Mouse (Mus musculus) stomach, embryonic 15.5 days (tissue): ENCODE measurements around the gene Rbp1. TPM values are rescaled to one million over a fixed set of nuclear protein-coding genes. Genes with fewer than 3 reads are reported as not detected.

Experiments used
- polyA plus RNA-seq: library from polyadenylated mRNA; unstranded; fragments of >200 nt; fragmentation: Nextera tagmentation; extraction: Ambion mirVana; gene quantifications from 2 replicates; pipeline ENCODE4 v1.2.1, GENCODE M21; 2015

The Rbp1 gene
- polyA plus RNA-seq, 1 experiment from 2014 or later = 79.9 TPM

Other genes with a start within 250 kb of the Rbp1 start
- 11.9 and 12.2 TPM in 2 replicates for gene Nmnat3, start 135.5 kb upstream of the Rbp1 start, polyA plus RNA-seq
- 69.8 and 72.8 TPM in 2 replicates for gene Rbp2, start 63.2 kb downstream of the Rbp1 start, polyA plus RNA-seq
- 153 and 167 TPM in 2 replicates for gene Copb2, start 140.8 kb downstream of the Rbp1 start, polyA plus RNA-seq
- gene Mrps22, start 178.7 kb downstream of the Rbp1 start, polyA plus RNA-seq = 53.5 and 59.6 TPM in 2 replicates